Mouse (Mus musculus): Measurements from ENCODE around the gene Otub1. TPM values are rescaled to one million over a fixed set of nuclear protein-coding genes. Genes with fewer than 3 reads are reported as not detected.

Otub1 gene
- total RNA-seq, 2 experiments from 2014 or later: 48.4 to 48.5 TPM

Other genes with a start within 250 kb of the Otub1 start
- gene Ppp1r14b, start 231.3 kb downstream of the Otub1 start, total RNA-seq (2021): 100 to 1,000 TPM; 113 to 131 TPM
- 10 to 100 TPM in 1 of 2 experiments, 1 to 10 TPM in 1; 9.8 to 10.4 TPM for gene Plcb3, start 229.8 kb downstream of the Otub1 start, total RNA-seq (2021)
- gene Fkbp2, start 225.8 kb downstream of the Otub1 start, total RNA-seq (2021): 10 to 100 TPM in 1 of 2 experiments, 1 to 10 TPM in 1; 7.9 to 12.4 TPM
- 100 to 1,000 TPM; 143 to 156 TPM for gene Vegfb, start 218.7 kb downstream of the Otub1 start, total RNA-seq (2021)
- gene Dnajc4, start 213.7 kb downstream of the Otub1 start, total RNA-seq (2021): 10 to 100 TPM; 31.3 to 32.9 TPM
- gene Nudt22, start 210.2 kb downstream of the Otub1 start, total RNA-seq (2021): 10 to 100 TPM; 15.6 to 17.2 TPM
- gene Trpt1, start 210.2 kb downstream of the Otub1 start, total RNA-seq (2021): 10 to 100 TPM; 21.5 to 24.5 TPM
- 1 to 10 TPM in 1 of 2 experiments, under 1 TPM in 1; 0.84 to 1.2 TPM for gene Fermt3, start 186.8 kb downstream of the Otub1 start, total RNA-seq (2021)
- gene Stip1, start 166.3 kb downstream of the Otub1 start, total RNA-seq (2021): 10 to 100 TPM; 86.5 to 95.6 TPM
- 100 to 1,000 TPM; 227 to 252 TPM for gene Macrod1, start 149.5 kb downstream of the Otub1 start, total RNA-seq (2021)
- under 1 TPM; 0.31 to 0.35 TPM for gene Flrt1, start 100.6 kb downstream of the Otub1 start, total RNA-seq (2021)
- 100 to 1,000 TPM; 101 to 120 TPM for gene Cox8a, start 11.3 kb upstream of the Otub1 start, total RNA-seq (2021)
- 10 to 100 TPM in 1 of 2 experiments, 1 to 10 TPM in 1; 8.3 to 13.0 TPM for gene Naa40, start 34.9 kb upstream of the Otub1 start, total RNA-seq (2021)
- gene Rcor2, start 61.0 kb upstream of the Otub1 start, total RNA-seq (2021): 1 to 10 TPM; 2.6 to 4.2 TPM
- gene Mark2, start 135.5 kb upstream of the Otub1 start, total RNA-seq (2021): 10 to 100 TPM; 27.4 to 30.6 TPM
- 1 to 10 TPM; 6.6 to 9.1 TPM for gene Spindoc, start 176.7 kb upstream of the Otub1 start, total RNA-seq (2021)
- gene 2700081O15Rik, start 211.3 kb upstream of the Otub1 start, total RNA-seq (2021): 1 to 10 TPM; 6.8 to 7.9 TPM